Mouse (Mus musculus) skeletal muscle tissue, adult 2 months (tissue): Measurements from ENCODE around the gene Olfr611.
"Not testable (repeated sequence)": the region's sequence is repeated elsewhere in the genome, so short reads cannot be mapped to it uniquely, and the experiment has no call there.

Experiments used
- DNase-seq: peaks from one replicate; pipeline ENCODE4 v3.0.0-alpha.2; 2012; ENCODE audit warnings: low read depth, low spot score

Gene Olfr611

GRCm38 (mm10) chr7:103520746-103521145 is at the start of gene Olfr611:
Olfr611 (minus strand) TSS chr7:103520846.
- not testable (repeated sequence) for DNase-seq

- no peak for DNase-seq
Measured at GRCm38 (mm10) chr7:103569043-103569442, 48.4 kb upstream of the Olfr611 start, which contains the start of gene Olfr616. Olfr616 (minus strand) TSS chr7:103569143.

DNA sequence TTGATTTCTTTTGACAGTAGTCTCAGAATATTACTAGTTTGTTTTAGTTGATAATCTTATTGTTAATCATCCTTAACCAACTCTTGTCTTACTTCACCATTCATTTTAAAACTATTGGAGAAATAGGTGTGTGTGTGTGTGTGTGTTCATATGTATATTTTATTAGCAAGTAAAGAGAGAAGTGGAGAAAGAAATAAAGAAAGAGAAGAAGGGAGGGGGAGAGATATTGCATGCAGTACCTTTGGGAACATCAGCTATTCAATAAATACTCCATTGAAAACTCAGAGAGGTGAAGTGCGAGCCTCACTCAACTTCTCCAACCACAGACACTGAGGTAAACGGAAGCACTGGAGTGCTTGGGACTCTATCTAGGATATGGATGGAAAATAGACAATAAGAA is 35.1 kb upstream of the Olfr611 start, which contains the start of gene Olfr615:
TSS of gene Olfr615 (plus strand) at position 301 of the 400 bp plus-strand sequence.
- DNase-seq, result no peak

GRCm38 (mm10) chr7:103547774-103548173 is 27.1 kb upstream of the Olfr611 start, which contains the start of gene Olfr613:
Olfr613 (plus strand) TSS chr7:103548074.
- no peak for DNase-seq

GRCm38 (mm10) chr7:103542617-103543016 is 22.0 kb upstream of the Olfr611 start, which contains the start of gene Olfr612:
Olfr612 (minus strand) TSS chr7:103542717.
- not testable (repeated sequence) for DNase-seq

DNA sequence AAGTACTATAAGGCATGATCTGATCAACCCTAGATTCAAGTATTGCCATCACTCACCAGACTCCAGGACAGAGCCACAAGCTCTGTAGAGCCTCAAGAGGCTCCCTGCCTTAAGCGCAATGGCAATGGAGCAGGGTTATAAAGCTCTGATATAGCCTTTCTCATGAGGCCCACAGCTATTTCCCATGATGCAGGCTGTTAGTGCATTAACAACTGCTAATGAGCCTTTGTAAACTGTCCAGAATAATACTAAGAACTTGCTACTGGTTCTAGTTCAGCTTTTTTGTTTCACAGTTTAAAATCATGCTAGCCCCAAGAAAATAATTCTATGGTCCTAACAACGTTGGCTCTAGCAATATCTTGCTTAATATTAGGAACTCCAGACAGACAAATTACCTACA is 8.6 kb downstream of the Olfr611 start, which contains the start of gene Olfr610:
TSS of gene Olfr610 (minus strand) at position 101 of the 400 bp plus-strand sequence.
- DNase-seq, result no peak

- DNase-seq, result no peak
Measured at GRCm38 (mm10) chr7:103497962-103498361, 22.7 kb downstream of the Olfr611 start, which contains the start of gene Olfr609. Olfr609 (minus strand) TSS chr7:103498062.

- DNase-seq, result not testable (repeated sequence)
Measured at GRCm38 (mm10) chr7:103477106-103477505, 43.5 kb downstream of the Olfr611 start.

- no peak for DNase-seq
Measured at GRCm38 (mm10) chr7:103469577-103469976, 51.1 kb downstream of the Olfr611 start, which contains the start of gene Olfr608. Olfr608 (plus strand) TSS chr7:103469877.
